Mouse (Mus musculus): ENCODE data around the gene Zfp239. TPM values are rescaled to one million over a fixed set of nuclear protein-coding genes. Genes with fewer than 3 reads are reported as not detected.

Zfp239 gene
- total and polyA plus RNA-seq, 3 experiments: 18.6 to 20.4 TPM; not detected in 1

GRCm38 (mm10) chr6:117902556-117902955 lies 40.7 kb downstream of the Zfp239 start:
- Histone ChIP-seq H3K9me3 (replicated peaks; ENCODE audit: insufficient read depth, low read length) (no peaks in the 10 kb centered on the region), H3K4me3 (ENCODE audit: control insufficient read depth in 1 of 2, insufficient read depth in 1 of 2, low read depth in 2 of 2, low read length in 2 of 2) (peak overlapping the region; percentile 53 to 68), H3K27ac (ENCODE audit: control insufficient read depth, low read depth, low read length) (peak overlapping the region; percentile 99), H3K79me2 (ENCODE audit: control insufficient read depth, insufficient read depth, low read length, poor library complexity) (peaks cover 50% of the 10 kb centered on the region), H3K4me1 (ENCODE audit: control insufficient read depth in 1 of 2, insufficient read depth in 2 of 2, low read length in 2 of 2) (peaks cover 9 to 28% of the 10 kb centered on the region in 2 experiments), H3K27me3 (ENCODE audit: control insufficient read depth in 1 of 2, insufficient read depth in 2 of 2, low read length in 2 of 2) (no peaks in the 10 kb centered on the region), H3K9ac (ENCODE audit: control insufficient read depth, low read depth, low read length, poor library complexity, severe bottlenecking) (peak overlapping the region; percentile 70), H3K36me3 (ENCODE audit: control insufficient read depth in 1 of 2, insufficient read depth in 2 of 2, low read length in 2 of 2) (peaks cover 0 to 36% of the 10 kb centered on the region in 2 experiments; a peak in 2 of 4 replicates)
- peak; percentile 69 for DNase-seq (ENCODE audit: low read depth, low spot score)
- TF ChIP-seq CTCF (IDR thresholded peaks at IDR 0.05 in 2 of 3, conservative IDR thresholded peaks at IDR 0.05 in 1 of 3; ENCODE audit: control insufficient read depth in 1 of 3, insufficient read depth in 1 of 3, low read depth in 2 of 3, low read length in 3 of 3, poor library complexity in 1 of 3, severe bottlenecking in 1 of 3) (no peak), POLR2A (IDR thresholded peaks at IDR 0.05; ENCODE audit: control insufficient read depth in 1 of 2, insufficient read depth in 1 of 2, low read depth in 1 of 2, low read length in 2 of 2, poor library complexity in 1 of 2) (peak in 1 of 2 experiments; percentile 37; a peak in 1 of 4 replicates), NRF1 (IDR thresholded peaks at IDR 0.05; ENCODE audit: insufficient read depth, low read depth, low read length, poor library complexity, severe bottlenecking) (peak; percentile 18; the same call in 1 of the 2 replicates), TCF12 (IDR thresholded peaks at IDR 0.05; ENCODE audit: low read depth, low read length) (0 out of 2 replicates have a peak, but pooled peaks have one; percentile 10), TAL1 (IDR thresholded peaks at IDR 0.05; ENCODE audit: low read length) (peak; percentile 11; the same call in 1 of the 2 replicates)

DNA sequence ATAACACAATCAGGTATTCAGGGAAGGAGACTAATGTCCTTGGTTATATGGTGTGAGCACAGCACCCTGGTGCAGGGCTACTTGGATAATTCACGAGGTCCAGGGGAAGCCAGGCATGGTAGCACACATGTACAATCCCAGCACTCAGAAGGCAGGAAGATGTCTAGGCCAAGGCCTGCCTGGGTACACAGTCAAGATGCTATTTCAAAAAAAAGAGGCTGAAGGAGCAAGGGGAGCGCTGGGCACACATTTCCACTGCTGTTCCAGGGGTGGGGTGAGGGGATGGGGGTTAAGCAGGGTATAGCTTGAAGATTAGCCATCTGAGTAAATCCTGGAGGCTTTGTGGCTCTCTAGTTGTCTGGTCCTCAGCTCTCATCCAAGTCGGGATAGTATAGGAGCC lies 41.9 kb downstream of the Zfp239 start:
- Histone ChIP-seq H3K4me3 (ENCODE audit: control insufficient read depth in 1 of 2, insufficient read depth in 1 of 2, low read depth in 2 of 2, low read length in 2 of 2) (no peak overlapping the region), H3K27me3 (ENCODE audit: control insufficient read depth in 1 of 2, insufficient read depth in 2 of 2, low read length in 2 of 2) (no peaks in the 10 kb centered on the region), H3K27ac (ENCODE audit: control insufficient read depth, low read depth, low read length) (no peak overlapping the region), H3K79me2 (ENCODE audit: control insufficient read depth, insufficient read depth, low read length, poor library complexity) (peaks cover 63% of the 10 kb centered on the region), H3K9me3 (replicated peaks; ENCODE audit: insufficient read depth, low read length) (no peaks in the 10 kb centered on the region), H3K36me3 (ENCODE audit: control insufficient read depth in 1 of 2, insufficient read depth in 2 of 2, low read length in 2 of 2) (peaks cover 0 to 36% of the 10 kb centered on the region in 2 experiments; a peak in 3 of 4 replicates), H3K9ac (ENCODE audit: control insufficient read depth, low read depth, low read length, poor library complexity, severe bottlenecking) (no peak overlapping the region), H3K4me1 (ENCODE audit: control insufficient read depth in 1 of 2, insufficient read depth in 2 of 2, low read length in 2 of 2) (peaks cover 9 to 28% of the 10 kb centered on the region in 2 experiments)
- no peak for DNase-seq (ENCODE audit: low read depth, low spot score)
- TF ChIP-seq ZMIZ1 (IDR thresholded peaks at IDR 0.05; ENCODE audit: low read depth, low read length) (no peak), MYC (IDR thresholded peaks at IDR 0.05; ENCODE audit: low read depth, low read length) (no peak), HCFC1 (IDR thresholded peaks at IDR 0.05; ENCODE audit: low read depth, low read length) (no peak), CHD1 (IDR thresholded peaks at IDR 0.05; ENCODE audit: low read depth, low read length) (no peak), TAL1 (IDR thresholded peaks at IDR 0.05; ENCODE audit: low read length) (no peak), CHD2 (IDR thresholded peaks at IDR 0.05; ENCODE audit: low read length) (no peak), MAFK (IDR thresholded peaks at IDR 0.05; ENCODE audit: borderline replicate concordance, low read depth, low read length) (no peak), GABPA (IDR thresholded peaks at IDR 0.05; ENCODE audit: low read depth, low read length) (no peak), RCOR1 (IDR thresholded peaks at IDR 0.05; ENCODE audit: low read depth, low read length) (no peak), EP300 (IDR thresholded peaks at IDR 0.05; ENCODE audit: low read depth in 1 of 2, low read length in 2 of 2) (no peak), BHLHE40 (IDR thresholded peaks at IDR 0.05; ENCODE audit: borderline replicate concordance, low read depth, low read length) (no peak), ZC3H11A (IDR thresholded peaks at IDR 0.05; ENCODE audit: low read depth, low read length) (no peak), ELF1 (IDR thresholded peaks at IDR 0.05; ENCODE audit: low read depth, low read length) (no peak), SMC3 (IDR thresholded peaks at IDR 0.05; ENCODE audit: low read depth, low read length) (no peak), POLR2AphosphoS2 (IDR thresholded peaks at IDR 0.05; ENCODE audit: low read length) (no peak), CTCF (IDR thresholded peaks at IDR 0.05 in 2 of 3, conservative IDR thresholded peaks at IDR 0.05 in 1 of 3; ENCODE audit: control insufficient read depth in 1 of 3, insufficient read depth in 1 of 3, low read depth in 2 of 3, low read length in 3 of 3, poor library complexity in 1 of 3, severe bottlenecking in 1 of 3) (no peak), MAX (IDR thresholded peaks at IDR 0.05; ENCODE audit: low read length) (no peak), POLR2A (IDR thresholded peaks at IDR 0.05; ENCODE audit: control insufficient read depth in 1 of 2, insufficient read depth in 1 of 2, low read depth in 1 of 2, low read length in 2 of 2, poor library complexity in 1 of 2) (no peak), KAT2A (conservative IDR thresholded peaks at IDR 0.05; ENCODE audit: low read depth, low read length) (no peak)
